Mouse (Mus musculus) heart, postnatal 0 days (tissue): ENCODE measurements around the gene Gm5868. TPM values are rescaled to one million over a fixed set of nuclear protein-coding genes. Genes with fewer than 3 reads are reported as not detected.

ENCODE experiments used
- ATAC-seq: fragments of 200-750 bp; cut with Nextera tagmentation; 2 replicates; pipeline ENCODE4 v1.8.0; 2017; ENCODE audit warnings: low read depth, moderate number of reproducible peaks, moderate library complexity; ENCODE audit not compliant: insufficient read depth
- DNase-seq: peaks from one replicate; pipeline ENCODE4 v3.0.0-alpha.2; 2016; ENCODE audit warnings: low spot score
- H3K27ac ChIP-seq: fragments of 300-500 bp; sonication (generic); 2 replicates; pipeline ENCODE4 v1.5.1; 2014; ENCODE audit warnings: low read depth, mild to moderate bottlenecking
- H3K27me3 ChIP-seq: fragments of 300-500 bp; sonication (generic); 2 replicates; pipeline ENCODE4 v1.6.1; 2014; ENCODE audit warnings: low read length, mixed read lengths; ENCODE audit not compliant: control insufficient read depth, insufficient read depth
- H3K36me3 ChIP-seq: fragments of 300-500 bp; sonication (generic); replicated peaks from 2 replicates; pipeline ENCODE4 v1.6.1; 2014; ENCODE audit warnings: low read length, mixed read lengths; ENCODE audit not compliant: control insufficient read depth, insufficient read depth
- H3K4me1 ChIP-seq: fragments of 300-500 bp; sonication (generic); 2 replicates; pipeline ENCODE4 v1.6.1; 2014; ENCODE audit warnings: antibody characterized with exemption; ENCODE audit not compliant: control insufficient read depth, insufficient read depth
- H3K4me2 ChIP-seq: fragments of 300-500 bp; sonication (generic); 2 replicates; pipeline ENCODE4 v1.6.1; 2014; ENCODE audit warnings: low read depth, mild to moderate bottlenecking, low read length, moderate library complexity
- H3K4me3 ChIP-seq: fragments of 300-500 bp; sonication (generic); 2 replicates; pipeline ENCODE4 v1.5.1; 2014; ENCODE audit warnings: low read depth, low read length
- H3K9ac ChIP-seq: fragments of 300-500 bp; sonication (generic); replicated peaks from 2 replicates; pipeline ENCODE4 v1.6.1; 2014; ENCODE audit warnings: low read depth, low read length, mixed read lengths
- H3K9me3 ChIP-seq: fragments of 300-500 bp; sonication (generic); replicated peaks from 2 replicates; pipeline ENCODE4 v1.6.1; 2016; ENCODE audit warnings: low read length; ENCODE audit not compliant: control insufficient read depth
- CTCF ChIP-seq: IDR thresholded peaks from 2 replicates; pipeline ENCODE4 v1.5.1; 2016; ENCODE audit warnings: antibody characterized with exemption, control low read depth, low read depth
- EP300 ChIP-seq: IDR thresholded peaks from 2 replicates; pipeline ENCODE4 v1.6.1; 2016; ENCODE audit warnings: antibody characterized with exemption, low read depth
- WGBS: fragments of 180-500 bp; shearing (Covaris S2); extraction: QIAGEN DNeasy Blood & Tissue Kit; methylation state at CpG from one replicate; pipeline ENCODE4 v1.1.7; 2014; 5-methylcytosine and 5-hydroxymethylcytosine counted together
- polyA plus RNA-seq: library from polyadenylated mRNA; unstranded; fragments of >200 nt; fragmentation: Nextera tagmentation; extraction: Ambion mirVana; gene quantifications from 2 replicates; pipeline ENCODE4 v1.2.1, GENCODE M21; 2015
- total RNA-seq: library from RNA; depleted of rRNA; stranded (reverse); fragments of >200 nt; gene quantifications from 2 replicates; pipeline ENCODE4 v1.2.3, GENCODE M21; 2014; ENCODE audit warnings: low replicate concordance; rRNA removed

The Gm5868 gene
- total RNA-seq (not detected in 2 replicates), polyA plus RNA-seq (not detected in 2 replicates)

DNA sequence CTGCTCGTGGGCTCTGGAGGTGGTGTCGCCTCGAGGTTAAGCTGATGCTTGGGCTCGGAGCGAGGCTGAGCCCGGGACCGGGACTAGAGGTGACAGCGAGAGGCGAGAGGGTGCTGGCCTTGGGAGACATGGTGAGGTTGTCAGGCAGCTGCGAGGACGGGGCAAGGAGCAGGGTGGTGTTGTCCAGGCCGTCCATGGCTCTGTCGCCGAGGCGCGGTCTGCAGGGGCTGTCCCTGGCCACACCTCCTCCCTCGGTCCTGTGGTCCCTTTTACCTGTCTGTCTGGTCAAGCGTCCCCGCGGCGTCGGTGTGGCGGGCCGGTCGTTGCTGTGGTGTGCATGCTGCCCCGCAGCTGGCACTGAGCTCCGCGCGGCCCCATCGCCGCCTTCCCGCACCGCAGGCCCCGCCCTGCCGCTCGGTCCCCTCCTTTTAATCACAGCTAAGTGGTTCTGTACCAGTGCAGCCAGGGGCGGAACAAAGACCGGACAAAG lies at the start of gene Gm5868:
Gene Gm5868, minus strand, starts transcription at position 360 of the 490 bp plus-strand sequence.
- 2% methylated on average over 35 of the region's 38 CpGs for WGBS
- DNase-seq, result no peak
- no peak within 1 kb of the TSS for H3K9ac ChIP-seq
- peaks cover 6% of the 10 kb centered on the region for H3K4me1 ChIP-seq
- peak within 1 kb of the TSS; percentile 59 for H3K4me2 ChIP-seq
- no peaks in the 10 kb centered on the region for H3K36me3 ChIP-seq
- no peak within 1 kb of the TSS for H3K27ac ChIP-seq
- ATAC-seq, result no peak
- no peak for TF ChIP-seq EP300
- TF ChIP-seq CTCF, result no peak
- H3K4me3 ChIP-seq, result peak within 1 kb of the TSS; percentile 43
- H3K9me3 ChIP-seq, result no peaks in the 10 kb centered on the region
- peaks cover 25% of the 10 kb centered on the region for H3K27me3 ChIP-seq

DNA sequence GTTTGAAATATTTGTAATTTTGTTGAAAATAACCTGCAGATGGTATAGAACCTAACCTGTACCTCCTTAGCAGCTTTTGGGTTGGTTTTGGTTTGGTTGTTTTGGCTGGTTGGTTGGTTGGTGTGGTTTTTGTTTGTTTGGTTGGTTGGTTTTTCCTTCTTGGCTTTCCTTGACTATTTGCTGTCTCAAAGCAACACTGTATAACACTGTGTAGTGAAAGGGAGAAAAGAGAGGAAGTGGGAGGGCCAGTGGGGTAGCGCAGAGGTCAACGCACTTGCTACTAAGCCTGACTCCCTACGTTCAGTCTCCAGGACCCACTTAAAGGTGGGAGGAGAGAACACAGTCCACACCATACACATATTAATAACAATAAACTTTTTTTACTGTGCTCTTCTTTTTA lies 49.2 kb upstream of the Gm5868 start:
- no peak for ATAC-seq
- Histone ChIP-seq H3K4me1 (no peaks in the 10 kb centered on the region), H3K27me3 (no peaks in the 10 kb centered on the region), H3K9me3 (no peaks in the 10 kb centered on the region), H3K4me3 (no peak overlapping the region), H3K36me3 (no peaks in the 10 kb centered on the region), H3K27ac (peak overlapping the region; percentile 18; the same call in 1 of the 2 replicates), H3K4me2 (no peak overlapping the region), H3K9ac (no peak overlapping the region)
- WGBS, result 67% methylated on average over 3 of the region's 3 CpGs
- DNase-seq, result no peak
- TF ChIP-seq CTCF (no peak), EP300 (no peak)

GRCm38 (mm10) chr5:72636122-72636521 lies 48.8 kb upstream of the Gm5868 start:
- Histone ChIP-seq H3K27me3 (no peaks in the 10 kb centered on the region), H3K9ac (no peak overlapping the region), H3K27ac (peak overlapping the region; percentile 43; the same call in 1 of the 2 replicates), H3K9me3 (no peaks in the 10 kb centered on the region), H3K4me2 (no peak overlapping the region), H3K4me3 (no peak overlapping the region), H3K36me3 (no peaks in the 10 kb centered on the region), H3K4me1 (no peaks in the 10 kb centered on the region)
- WGBS, result 30% methylated on average over 3 of the region's 3 CpGs
- ATAC-seq (no peak), DNase-seq (no peak)
- no peak for TF ChIP-seq CTCF
- no peak for TF ChIP-seq EP300

DNA sequence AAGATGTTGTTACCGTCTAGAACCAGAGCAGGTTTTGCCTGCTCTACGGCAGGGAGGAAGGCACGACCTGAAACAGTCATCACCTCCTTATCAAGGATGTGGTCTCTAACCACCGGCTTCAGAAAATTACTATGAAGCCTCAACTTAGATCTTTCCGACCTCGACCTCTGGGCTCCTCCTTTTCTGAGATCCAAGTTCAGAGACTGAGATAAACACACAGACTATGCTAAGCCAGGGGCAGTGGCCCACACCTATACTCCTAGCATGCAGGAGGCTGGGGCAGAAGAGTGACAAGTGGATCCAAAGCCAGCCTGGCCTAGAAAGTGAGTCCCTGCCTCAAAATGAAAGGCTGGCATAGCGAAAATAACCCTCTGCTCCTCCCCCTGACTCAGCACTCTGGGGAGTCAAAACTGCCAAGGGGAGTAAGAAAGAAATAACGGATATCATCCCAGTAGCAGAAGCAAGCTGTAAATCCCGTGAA lies 47.5 kb upstream of the Gm5868 start:
- Histone ChIP-seq H3K4me1 (no peaks in the 10 kb centered on the region), H3K27ac (peak overlapping the region; percentile 28; the same call in 1 of the 2 replicates), H3K36me3 (no peaks in the 10 kb centered on the region), H3K4me3 (no peak overlapping the region), H3K9ac (no peak overlapping the region), H3K4me2 (no peak overlapping the region), H3K27me3 (no peaks in the 10 kb centered on the region), H3K9me3 (no peaks in the 10 kb centered on the region)
- 62% methylated on average over 9 of the region's 9 CpGs for WGBS
- DNase-seq (no peak), ATAC-seq (no peak)
- TF ChIP-seq CTCF (no peak), EP300 (no peak)

DNA sequence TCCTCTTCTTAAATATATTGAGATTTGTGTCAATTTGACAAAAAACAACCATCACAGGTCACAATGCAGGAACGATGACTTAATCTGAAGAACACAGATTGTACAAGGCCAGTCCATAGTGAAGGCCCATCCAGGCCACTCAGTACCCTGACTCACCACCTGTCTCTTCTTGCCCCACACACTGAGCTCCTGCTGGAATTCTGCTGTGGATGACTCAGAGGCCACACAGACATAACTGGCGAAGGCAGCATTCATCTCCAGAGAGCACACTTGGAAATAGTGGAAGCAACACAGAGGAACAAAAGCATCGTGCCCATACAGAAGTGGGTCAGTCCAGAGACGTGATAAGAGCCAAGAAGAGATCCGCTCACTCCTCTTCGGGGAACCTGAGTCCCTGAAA lies 42.7 kb upstream of the Gm5868 start:
- TF ChIP-seq CTCF, result no peak
- TF ChIP-seq EP300, result no peak
- H3K4me3 ChIP-seq, result no peak overlapping the region
- H3K4me2 ChIP-seq, result no peak overlapping the region
- no peaks in the 10 kb centered on the region for H3K4me1 ChIP-seq
- no peak for DNase-seq
- H3K27me3 ChIP-seq, result no peaks in the 10 kb centered on the region
- 61% methylated on average over 6 of the region's 6 CpGs for WGBS
- no peaks in the 10 kb centered on the region for H3K36me3 ChIP-seq
- H3K9ac ChIP-seq, result no peak overlapping the region
- ATAC-seq, result no peak
- H3K9me3 ChIP-seq, result no peaks in the 10 kb centered on the region
- no peak overlapping the region for H3K27ac ChIP-seq

DNA sequence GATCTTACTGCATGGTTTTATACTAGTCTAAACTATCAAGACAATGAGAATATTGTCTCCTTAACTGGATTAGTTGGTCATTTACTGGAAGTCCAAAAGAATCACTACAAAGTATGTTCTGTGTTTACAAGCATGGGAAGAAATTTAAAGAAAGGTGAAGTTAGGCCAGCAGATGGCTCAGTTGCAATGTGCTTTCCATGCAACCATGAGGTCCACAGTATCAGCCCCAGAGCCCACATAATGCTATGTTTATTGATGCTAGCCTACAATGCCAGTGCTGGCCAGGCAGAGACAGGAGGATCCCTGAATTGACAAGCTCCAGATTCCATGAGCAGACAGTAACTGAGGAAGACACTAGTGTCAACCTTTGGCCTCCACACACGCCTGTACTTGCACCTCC lies 33.7 kb upstream of the Gm5868 start:
- Histone ChIP-seq H3K4me2 (no peak overlapping the region), H3K27ac (no peak overlapping the region), H3K36me3 (no peaks in the 10 kb centered on the region), H3K4me3 (no peak overlapping the region), H3K27me3 (no peaks in the 10 kb centered on the region), H3K9me3 (no peaks in the 10 kb centered on the region), H3K4me1 (no peaks in the 10 kb centered on the region), H3K9ac (no peak overlapping the region)
- ATAC-seq (no peak), DNase-seq (no peak)
- 81% methylated on average over 1 of the region's 1 CpGs for WGBS
- no peak for TF ChIP-seq EP300
- TF ChIP-seq CTCF, result no peak
